Mouse (Mus musculus): ENCODE measurements at regions not wholly inside any gene's neighbourhood (a gene's known extent, or its start where the extent isn't known, plus 50 kb on each side); places are given as distances from the start of the nearest gene placed in this dataset.

GRCm38 (mm10) chr8:112492286-112492685, 77.6 kb upstream of the Cntnap4 start:
- TF ChIP-seq CTCF (conservative IDR thresholded peaks at IDR 0.05; ENCODE audit: low read length) (no peak), NANOG (IDR thresholded peaks at IDR 0.05; ENCODE audit: borderline replicate concordance, low read length) (no peak), POU5F1 (IDR thresholded peaks at IDR 0.05; ENCODE audit: borderline replicate concordance, low read length) (no peak)
